Mouse (Mus musculus) bone marrow macrophage, adult 2 months (primary cell): Measurements from ENCODE around the gene Letm1.

ENCODE experiments used
- CTCF ChIP-seq: IDR thresholded peaks from 2 replicates; pipeline ENCODE4 v1.5.1; 2012; ENCODE audit warnings: low read depth, mild to moderate bottlenecking, low read length, moderate library complexity
- POLR2A ChIP-seq: IDR thresholded peaks from 2 replicates; pipeline ENCODE4 v1.6.1; 2012; ENCODE audit warnings: mild to moderate bottlenecking, low read depth, low read length, borderline replicate concordance

GRCm38 (mm10) chr5:33820733-33821621, 38.4 kb upstream of the Letm1 start:
- no peak for TF ChIP-seq POLR2A
- no peak for TF ChIP-seq CTCF
